Mouse (Mus musculus) small intestine, adult 2 months (tissue): ENCODE measurements at regions not wholly inside any gene's neighbourhood (a gene's known extent, or its start where the extent isn't known, plus 50 kb on each side); places are given as distances from the start of the nearest gene placed in this dataset.

ENCODE experiments used
- CTCF ChIP-seq: fragments of 200-500 bp; IDR thresholded peaks from 2 replicates; pipeline ENCODE4 v1.5.1; 2012; ENCODE audit warnings: low read depth, mild to moderate bottlenecking, control low read depth, inconsistent platforms, low read length, moderate library complexity, mixed read lengths; ENCODE audit not compliant: insufficient replicate concordance, insufficient read length; ENCODE audit errors: extremely low read depth
- POLR2A ChIP-seq: fragments of 200-500 bp; IDR thresholded peaks from 2 replicates; pipeline ENCODE4 v1.6.1; 2012; ENCODE audit warnings: low read depth, mild to moderate bottlenecking, control low read depth, inconsistent platforms, low read length, moderate library complexity

- TF ChIP-seq POLR2A (no peak), CTCF (no peak)
Observed at GRCm38 (mm10) chr3:19408283-19408682, 220.2 kb downstream of the 1700064H15Rik start.
